Mouse (Mus musculus): ENCODE measurements around the gene Defa37. TPM values are rescaled to one million over a fixed set of nuclear protein-coding genes. Genes with fewer than 3 reads are reported as not detected.
"Not testable (repeated sequence)": the region's sequence is repeated elsewhere in the genome, so short reads cannot be mapped to it uniquely, and the experiment has no call there.

The Defa37 gene
- total RNA-seq (2022): not detected

DNA sequence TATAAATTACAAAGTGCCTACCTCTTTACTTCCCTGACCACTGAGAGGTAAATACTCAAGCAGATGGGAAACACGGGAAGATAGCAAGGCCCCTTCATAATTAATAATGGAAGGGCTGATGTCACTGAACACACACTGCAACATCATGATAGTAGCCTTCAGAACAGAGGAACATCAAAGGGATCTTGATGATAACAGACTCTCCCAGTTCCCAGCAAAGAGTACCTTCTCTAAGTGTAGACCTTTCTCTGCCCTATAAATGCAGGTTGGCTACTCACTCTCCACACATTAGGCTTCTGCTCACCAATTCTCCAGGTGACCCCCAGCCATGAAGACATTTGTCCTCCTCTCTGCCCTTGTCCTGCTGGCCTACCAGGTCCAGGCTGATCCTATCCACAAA is at the start of gene Defa37:
Gene Defa37, plus strand, starts transcription at position 301 of the 400 bp plus-strand sequence.
- DNase-seq (ENCODE audit: low spot score in 2 of 2): not testable (repeated sequence)

DNA sequence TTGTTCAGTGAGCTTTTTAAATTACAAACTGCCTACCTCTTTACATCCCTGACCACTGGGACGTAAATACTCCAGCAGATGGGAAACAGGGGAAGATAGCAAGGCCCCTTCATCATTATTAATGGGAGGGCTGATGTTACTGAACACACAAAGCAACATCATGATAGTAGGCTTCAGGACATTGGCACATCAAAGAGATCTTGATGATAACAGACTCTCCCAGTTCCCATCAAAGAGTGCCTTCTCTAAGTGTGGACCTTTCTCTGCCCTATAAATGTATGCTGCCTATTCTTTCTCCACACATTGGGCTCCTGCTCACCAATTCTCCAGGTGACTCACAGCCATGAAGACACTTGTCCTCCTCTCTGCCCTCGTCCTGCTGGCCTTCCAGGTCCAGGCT is 36.5 kb upstream of the Defa37 start, which contains the start of gene Defa32:
Gene Defa32, plus strand, starts transcription at position 301 of the 400 bp plus-strand sequence.
- not testable (repeated sequence) for DNase-seq (ENCODE audit: low spot score in 2 of 2)

DNA sequence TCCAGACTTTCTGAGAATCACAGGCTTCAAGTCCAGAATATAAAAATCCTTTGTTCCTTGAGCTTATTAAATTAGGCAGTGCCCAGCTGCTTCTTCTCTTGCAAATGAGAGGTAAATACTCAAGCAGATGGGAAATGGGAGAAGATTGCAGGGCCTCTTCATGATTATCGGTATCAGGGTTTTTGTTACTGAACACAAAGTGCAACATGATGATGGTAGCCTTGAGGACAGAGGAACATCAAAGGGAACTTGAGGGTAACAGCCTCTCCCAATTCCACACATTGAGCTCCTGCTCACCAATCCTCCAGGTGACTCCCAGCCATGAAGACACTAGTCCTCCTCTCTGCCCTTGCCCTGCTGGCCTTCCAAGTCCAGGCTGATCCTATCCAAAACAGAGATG is 17.5 kb downstream of the Defa37 start, which contains the start of gene Defa28:
Gene Defa28, plus strand, starts transcription at position 301 of the 400 bp plus-strand sequence.
- not testable (repeated sequence) for DNase-seq (ENCODE audit: low spot score in 2 of 2)

DNA sequence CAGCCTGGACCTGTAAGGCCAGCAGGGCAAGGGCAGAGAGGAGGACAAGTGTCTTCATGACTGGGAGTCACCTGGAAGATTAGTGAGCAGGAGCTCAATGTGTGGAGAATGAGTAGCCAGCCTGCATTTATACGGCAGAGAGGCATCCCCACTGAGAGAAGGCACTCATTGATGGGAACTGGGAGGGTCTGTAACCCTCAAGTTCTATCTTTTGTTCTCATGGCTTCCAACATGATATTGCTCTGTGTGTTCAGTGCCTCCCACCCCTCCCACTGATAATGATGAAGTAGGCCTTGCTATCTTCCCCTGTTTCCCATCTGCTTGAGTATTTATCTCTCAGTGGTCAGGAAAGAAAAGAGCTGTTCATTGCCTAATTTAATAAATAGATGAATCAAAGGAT is 29.2 kb downstream of the Defa37 start, which contains the start of gene Gm7861:
Gene Gm7861, minus strand, starts transcription at position 101 of the 400 bp plus-strand sequence.
- not testable (repeated sequence) for DNase-seq (ENCODE audit: low spot score in 2 of 2)

Other genes with a start within 250 kb of the Defa37 start
- not detected for gene Defa27, start 249.8 kb upstream of the Defa37 start, total RNA-seq (2022)
- not detected for gene Defa29, start 238.4 kb upstream of the Defa37 start, total RNA-seq (2022)
- gene Defa2, start 186.9 kb upstream of the Defa37 start, total RNA-seq (2022): not detected
- not detected for gene Defa33, start 173.6 kb upstream of the Defa37 start, total RNA-seq (2022)
- not detected for gene Defa36, start 138.0 kb upstream of the Defa37 start, total RNA-seq (2022)
- not detected for gene Gm7849, start 108.8 kb upstream of the Defa37 start, total RNA-seq (2022)
- gene Defa20, start 56.1 kb upstream of the Defa37 start, total RNA-seq (2022): not detected
- not detected for gene Defa32, start 36.4 kb upstream of the Defa37 start, total RNA-seq (2022)
- not detected for gene Defa28, start 17.6 kb downstream of the Defa37 start, total RNA-seq (2022)
- not detected for gene Gm7861, start 29.1 kb downstream of the Defa37 start, total RNA-seq (2022)
- gene Defa26, start 52.8 kb downstream of the Defa37 start, total RNA-seq (2022): not detected
- not detected for gene Defa17, start 90.4 kb downstream of the Defa37 start, total RNA-seq (2022)
- gene Defa34, start 100.4 kb downstream of the Defa37 start, total RNA-seq (2022): not detected
- gene AY761184, start 138.3 kb downstream of the Defa37 start, total RNA-seq (2022): not detected
- gene Defa24, start 169.1 kb downstream of the Defa37 start, total RNA-seq (2022): not detected